Mouse (Mus musculus) layer of hippocampus, postnatal 25 days (tissue): ENCODE data around the gene Aoc2. TPM values are rescaled to one million over a fixed set of nuclear protein-coding genes. Genes with fewer than 3 reads are reported as not detected.
"Not testable (repeated sequence)": the region's sequence is repeated elsewhere in the genome, so short reads cannot be mapped to it uniquely, and the experiment has no call there.

ENCODE experiments used
- DNase-seq, 2 experiments: peaks; one replicate each; pipeline ENCODE4 v3.0.0; 2022; ENCODE audit warnings: mixed read lengths in 2 of 2, low spot score in 1 of 2; ENCODE audit errors: extremely low spot score in 1 of 2
- microRNA-seq, 2 experiments: library from miRNA; unstranded; fragments of <30 nt; microRNA quantifications; one replicate each; pipeline ENCODE4 v1.2.0; 2021
- total RNA-seq, 2 experiments: library from RNA; stranded (reverse); gene quantifications; 2 replicates each; pipeline ENCODE4 v1.2.3; 2021

Aoc2 gene
- total RNA-seq, 2 experiments from 2014 or later = 5.8 to 8.0 TPM

- no peak for DNase-seq
Measured at GRCm38 (mm10) chr11:101351721-101352111, 26.9 kb downstream of the Aoc2 start.

- DNase-seq = no peak
Measured at GRCm38 (mm10) chr11:101353436-101353835, 28.6 kb downstream of the Aoc2 start.

GRCm38 (mm10) chr11:101354438-101355010 is 29.7 kb downstream of the Aoc2 start:
- no peak for DNase-seq

GRCm38 (mm10) chr11:101355916-101356315 is 31.1 kb downstream of the Aoc2 start:
- DNase-seq = no peak

- DNase-seq = no peak
Measured at GRCm38 (mm10) chr11:101357505-101358182, 32.8 kb downstream of the Aoc2 start.

GRCm38 (mm10) chr11:101359776-101360175 is 34.9 kb downstream of the Aoc2 start:
- DNase-seq = no peak

- DNase-seq = no peak
Measured at GRCm38 (mm10) chr11:101360651-101361113, 35.8 kb downstream of the Aoc2 start.

- DNase-seq = no peak
Measured at GRCm38 (mm10) chr11:101364531-101364931, 39.7 kb downstream of the Aoc2 start.

- DNase-seq = no peak
Measured at GRCm38 (mm10) chr11:101367326-101367935, 42.6 kb downstream of the Aoc2 start, which contains the start of gene G6pc. Gene G6pc, plus strand, starts transcription at chr11:101367561.

GRCm38 (mm10) chr11:101370141-101370540 is 45.3 kb downstream of the Aoc2 start:
- DNase-seq = no peak

- no peak for DNase-seq
Measured at GRCm38 (mm10) chr11:101374421-101374938, 49.6 kb downstream of the Aoc2 start.

- DNase-seq = not testable (repeated sequence)
Measured at GRCm38 (mm10) chr11:101378196-101378595, 53.3 kb downstream of the Aoc2 start.

- DNase-seq = no peak
Measured at GRCm38 (mm10) chr11:101378926-101379325, 54.1 kb downstream of the Aoc2 start.

Small RNAs within 50 kb of the gene (microRNA-seq; reads per million reads assigned to microRNA genes)
- gene Gm25593 = 0 reads per million in 2 experiments

Other genes starting within 250 kb of the Aoc2 start
- under 1 TPM; 0.63 to 0.94 TPM for gene Hsd17b1, start 246.7 kb upstream of the Aoc2 start, total RNA-seq
- gene Coasy, start 242.5 kb upstream of the Aoc2 start, total RNA-seq = 10 to 100 TPM; 25.1 to 29.9 TPM
- gene Mlx, start 237.8 kb upstream of the Aoc2 start, total RNA-seq = 10 to 100 TPM; 45.1 to 45.6 TPM
- 1 to 10 TPM; 3.3 to 4.4 TPM for gene Psmc3ip, start 229.6 kb upstream of the Aoc2 start, total RNA-seq
- 10 to 100 TPM; 57.3 to 62.6 TPM for gene Retreg3, start 205.2 kb upstream of the Aoc2 start, total RNA-seq
- 10 to 100 TPM; 44.4 to 52.3 TPM for gene Tubg1, start 205.1 kb upstream of the Aoc2 start, total RNA-seq
- gene Tubg2, start 169.2 kb upstream of the Aoc2 start, total RNA-seq = 10 to 100 TPM; 44.9 to 47.8 TPM
- 100 to 1,000 TPM; 158 to 169 TPM for gene Cntnap1, start 154.5 kb upstream of the Aoc2 start, total RNA-seq
- gene Plekhh3, start 153.7 kb upstream of the Aoc2 start, total RNA-seq = 10 to 100 TPM; 13.2 to 14.3 TPM
- under 1 TPM; 0.21 to 0.25 TPM for gene Ccr10, start 149.6 kb upstream of the Aoc2 start, total RNA-seq
- gene Ezh1, start 98.6 kb upstream of the Aoc2 start, total RNA-seq = 10 to 100 TPM; 57.1 to 62.1 TPM
- gene Ramp2, start 79.0 kb upstream of the Aoc2 start, total RNA-seq = 10 to 100 TPM; 50.2 to 72.5 TPM
- gene Vps25, start 71.4 kb upstream of the Aoc2 start, total RNA-seq = 10 to 100 TPM; 70.0 to 75.2 TPM
- gene Wnk4, start 64.5 kb upstream of the Aoc2 start, total RNA-seq = 1 to 10 TPM; 6.2 to 7.7 TPM
- under 1 TPM; 0.25 to 0.35 TPM for gene Cntd1, start 46.1 kb upstream of the Aoc2 start, total RNA-seq
- gene Coa3, start 45.9 kb upstream of the Aoc2 start, total RNA-seq = 100 to 1,000 TPM in 1 of 2 experiments, 10 to 100 TPM in 1; 87.2 to 117 TPM
- 100 to 1,000 TPM; 204 to 230 TPM for gene Becn1, start 22.8 kb upstream of the Aoc2 start, total RNA-seq
- 100 to 1,000 TPM; 119 to 126 TPM for gene Psme3, start 8.8 kb upstream of the Aoc2 start, total RNA-seq
- under 1 TPM; 0.86 to 0.99 TPM for gene Aoc3, start 5.5 kb downstream of the Aoc2 start, total RNA-seq
- not detected for gene G6pc, start 42.5 kb downstream of the Aoc2 start, total RNA-seq
- 10 to 100 TPM; 43.9 to 48.9 TPM for gene Aarsd1, start 92.6 kb downstream of the Aoc2 start, total RNA-seq
- 1 to 10 TPM; 4.5 to 6.5 TPM for gene Gm27029, start 99.7 kb downstream of the Aoc2 start, total RNA-seq
- 10 to 100 TPM; 30.7 to 33.2 TPM for gene Rundc1, start 100.0 kb downstream of the Aoc2 start, total RNA-seq
- gene Ptges3l, start 100.3 kb downstream of the Aoc2 start, total RNA-seq = 1 to 10 TPM; 1.3 to 1.4 TPM
- gene Rpl27, start 117.2 kb downstream of the Aoc2 start, total RNA-seq = 10 to 100 TPM; 50.0 to 52.5 TPM
- gene Ifi35, start 123.3 kb downstream of the Aoc2 start, total RNA-seq = 1 to 10 TPM; 1.9 to 2.2 TPM
- gene Rnd2, start 139.9 kb downstream of the Aoc2 start, total RNA-seq = 100 to 1,000 TPM; 145 to 159 TPM
- gene Vat1, start 141.2 kb downstream of the Aoc2 start, total RNA-seq = 10 to 100 TPM; 33.2 to 36.0 TPM
- 1 to 10 TPM in 1 of 2 experiments, under 1 TPM in 1; 0.94 to 1.1 TPM for gene Brca1, start 226.9 kb downstream of the Aoc2 start, total RNA-seq
- 100 to 1,000 TPM; 128 to 142 TPM for gene Nbr1, start 227.1 kb downstream of the Aoc2 start, total RNA-seq